Mouse (Mus musculus) R1 (cell line): ENCODE data around the gene Mtus2.
"Not testable (repeated sequence)": the region's sequence is repeated elsewhere in the genome, so short reads cannot be mapped to it uniquely, and the experiment has no call there.

Experiments
- DNase-seq: peaks from one replicate; pipeline ENCODE4 v3.0.0-alpha.2; 2018; ENCODE audit warnings: low read depth, low spot score

Mtus2 gene

DNA sequence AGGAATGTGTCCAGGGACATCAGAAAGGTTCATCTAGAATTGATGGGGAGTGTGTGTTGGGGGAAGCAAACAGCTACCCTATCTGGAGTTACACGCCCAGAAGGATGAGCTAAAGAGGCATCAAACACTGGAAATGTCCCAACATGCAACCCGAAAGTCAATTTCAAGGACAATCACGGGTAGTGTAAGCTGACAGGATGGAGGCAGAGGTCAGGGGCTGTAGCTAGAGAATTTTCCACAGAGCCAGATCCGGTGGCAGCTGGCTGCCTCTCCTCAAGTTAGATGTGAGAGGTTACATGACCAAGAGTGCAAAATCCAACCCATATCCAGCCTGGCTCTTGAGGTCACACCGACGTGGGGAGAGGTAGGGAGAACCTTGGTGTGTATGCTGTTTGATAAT is 315.7 kb downstream of the Mtus2 start:
- no peak for DNase-seq

DNA sequence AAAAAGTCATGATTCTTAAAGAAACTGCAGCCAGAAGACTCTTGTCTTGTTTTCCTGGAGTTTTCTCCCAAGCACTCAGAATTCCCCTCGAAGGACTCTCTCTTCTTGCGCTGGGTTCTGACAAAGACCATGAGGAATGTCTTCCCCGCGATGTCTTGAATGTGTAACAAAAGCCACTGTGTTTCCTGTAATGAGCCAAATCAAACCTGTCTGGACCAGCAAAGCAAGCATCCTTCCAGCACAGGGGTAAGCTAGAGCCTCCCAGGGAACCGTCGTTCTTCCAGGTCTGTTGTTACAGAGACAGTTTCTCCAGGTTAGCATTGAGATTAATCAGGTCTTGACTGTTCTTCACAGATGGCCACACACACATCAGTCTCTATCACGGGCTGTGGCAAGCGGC is 321.1 kb downstream of the Mtus2 start:
- DNase-seq = peak; percentile 43

DNA sequence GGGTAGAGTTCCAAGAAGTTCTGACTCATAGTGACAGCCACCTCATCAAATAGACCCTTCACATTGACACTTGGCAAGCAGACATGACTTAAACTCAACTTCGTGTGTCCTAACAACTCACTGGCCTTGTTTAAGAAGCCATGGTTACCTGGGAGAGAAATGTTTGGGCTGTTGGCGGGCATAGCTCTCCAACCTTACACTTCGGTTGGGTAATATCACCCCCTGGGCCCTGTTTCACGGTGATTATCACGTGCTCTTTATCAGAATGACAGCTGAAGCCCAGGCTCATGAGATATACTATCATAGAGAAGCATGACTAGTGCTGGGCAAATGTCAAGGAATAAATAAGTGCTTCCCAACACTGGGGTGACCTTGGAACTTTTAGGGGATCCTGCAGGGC is 323.2 kb downstream of the Mtus2 start:
- no peak for DNase-seq

DNA sequence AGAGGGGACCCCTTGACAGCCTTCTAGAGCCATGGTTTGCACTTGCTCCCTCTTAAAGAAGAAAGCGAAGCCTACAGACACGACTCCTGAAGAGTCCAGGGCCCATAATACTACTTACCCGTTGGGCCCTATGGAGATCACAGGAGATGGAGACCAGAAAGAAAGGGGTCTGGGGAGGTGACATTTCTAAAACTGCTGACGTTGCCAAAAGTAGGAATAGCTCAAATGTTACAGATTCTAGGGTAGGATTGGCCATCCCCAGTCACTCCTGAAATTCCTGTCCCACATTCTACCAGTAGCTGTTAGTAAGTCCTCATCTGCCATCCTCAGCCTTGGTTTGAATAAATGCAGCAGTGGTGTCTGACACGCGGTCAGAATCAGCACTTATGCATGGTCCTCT is 325.0 kb downstream of the Mtus2 start:
- DNase-seq = no peak

DNA sequence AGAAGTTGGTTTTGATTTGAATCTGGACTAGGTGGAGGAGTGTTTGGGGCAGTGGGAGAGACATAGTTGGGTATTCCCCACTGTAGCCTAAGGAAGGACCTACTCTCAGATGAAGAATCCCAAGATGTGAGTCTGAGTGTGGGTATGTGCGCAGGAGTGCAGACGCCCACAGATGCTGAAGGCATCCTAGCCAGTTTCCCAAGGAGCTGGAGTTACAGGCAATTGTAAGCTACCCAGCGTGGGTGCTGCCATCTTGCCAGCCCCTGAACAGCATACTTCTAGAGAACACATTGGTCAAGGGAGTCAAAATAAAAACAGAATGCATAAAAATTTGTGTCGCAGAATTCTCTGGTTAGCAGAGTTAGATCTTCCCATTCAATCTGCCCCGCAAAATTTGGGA is 325.5 kb downstream of the Mtus2 start:
- no peak for DNase-seq

DNA sequence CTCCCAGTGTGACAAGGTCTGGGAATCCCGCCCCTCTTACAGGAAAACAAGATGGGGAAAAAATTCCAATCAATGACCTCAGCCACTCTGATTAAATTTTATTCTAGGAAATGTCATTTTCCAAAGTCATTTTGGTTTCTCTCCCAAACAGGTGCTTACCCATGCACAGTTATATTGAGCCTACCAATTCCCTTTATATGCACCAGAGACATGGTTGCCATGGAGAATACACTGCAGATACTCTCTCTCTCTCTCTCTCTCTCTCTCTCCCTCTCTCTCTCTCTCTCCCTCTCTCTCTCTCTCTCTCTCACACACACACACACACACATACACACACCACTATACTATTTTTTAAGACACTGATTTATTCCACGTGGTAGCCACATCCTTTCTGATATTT is 326.1 kb downstream of the Mtus2 start:
- DNase-seq = no peak

DNA sequence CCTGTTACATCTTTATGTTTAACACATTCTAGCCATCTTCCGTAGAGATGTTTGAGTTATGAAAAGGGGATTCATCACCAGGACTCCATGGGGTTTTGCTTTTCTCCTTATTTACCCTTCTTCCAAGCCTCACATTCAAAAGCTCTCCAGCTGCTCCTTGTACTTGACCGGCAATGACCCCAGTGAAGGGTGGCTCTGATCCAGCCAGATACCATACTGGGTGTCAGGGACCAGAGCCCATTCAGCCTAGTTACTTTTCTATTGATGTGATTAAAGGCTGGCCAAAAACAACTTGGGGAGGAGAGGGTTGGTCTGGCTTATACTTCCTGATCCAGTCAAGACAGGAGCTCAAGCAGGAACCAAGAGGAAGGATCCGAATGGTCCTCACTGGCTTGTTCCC is 326.5 kb downstream of the Mtus2 start:
- DNase-seq = no peak

DNA sequence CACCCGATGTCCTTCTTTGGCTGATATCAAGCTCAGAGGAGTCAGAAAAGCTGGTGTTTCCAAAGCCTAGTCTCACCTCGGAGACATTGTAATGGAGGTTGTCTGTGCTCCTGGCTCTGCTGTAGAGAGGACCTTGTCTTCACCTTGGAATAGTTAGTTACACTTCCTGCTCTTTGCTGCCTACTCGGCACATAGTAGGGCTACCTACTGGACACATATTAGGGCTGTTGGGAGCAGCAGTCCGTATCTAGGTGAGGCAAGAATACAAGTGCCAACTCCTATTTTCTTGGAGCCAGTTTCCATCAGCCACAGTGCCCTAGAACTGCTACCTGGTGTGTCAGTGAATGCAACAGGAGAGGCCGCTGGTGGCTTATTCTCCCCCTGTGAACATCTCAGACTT is 330.4 kb downstream of the Mtus2 start:
- no peak for DNase-seq

DNA sequence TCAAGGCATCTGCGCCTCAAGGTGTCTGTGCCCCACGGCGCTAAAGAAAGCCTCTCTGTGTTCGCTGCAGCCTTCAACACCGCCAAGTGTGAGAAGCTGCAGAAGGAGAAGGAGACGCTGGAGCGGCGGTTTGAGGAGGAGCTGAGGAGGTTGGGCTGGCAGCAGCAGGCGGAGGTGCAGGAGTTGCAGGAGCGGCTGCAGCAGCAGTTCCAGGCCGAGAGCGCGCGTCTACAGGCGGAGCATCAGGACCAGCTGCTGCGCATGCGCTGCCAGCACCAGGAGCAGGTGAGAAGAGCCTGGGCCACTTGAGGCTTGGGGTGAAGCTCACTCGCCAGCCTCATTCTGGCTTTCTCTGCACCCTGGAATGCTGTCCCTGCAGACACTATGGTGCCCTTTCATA is 331.7 kb downstream of the Mtus2 start:
- DNase-seq = peak; percentile 62

DNA sequence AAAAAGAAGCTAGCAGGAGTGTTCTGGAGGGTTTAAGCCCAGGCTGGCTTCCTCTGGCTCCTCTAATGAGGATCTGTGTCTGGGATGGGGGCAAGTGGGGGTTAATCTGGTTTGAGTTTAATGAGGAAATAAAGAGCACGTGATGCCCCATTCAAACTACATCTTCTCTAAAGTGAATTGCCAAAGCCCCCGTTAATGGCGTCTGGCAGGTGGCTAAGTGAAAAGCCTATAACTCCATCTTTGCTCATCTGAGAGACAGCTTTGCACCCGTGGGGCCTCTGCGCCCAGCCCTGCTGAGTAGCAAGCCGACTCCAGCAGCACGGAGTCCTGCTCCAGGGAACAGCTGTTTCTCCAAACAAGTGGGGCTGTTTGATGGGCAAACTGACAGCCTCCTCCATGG is 332.8 kb downstream of the Mtus2 start:
- no peak for DNase-seq

DNA sequence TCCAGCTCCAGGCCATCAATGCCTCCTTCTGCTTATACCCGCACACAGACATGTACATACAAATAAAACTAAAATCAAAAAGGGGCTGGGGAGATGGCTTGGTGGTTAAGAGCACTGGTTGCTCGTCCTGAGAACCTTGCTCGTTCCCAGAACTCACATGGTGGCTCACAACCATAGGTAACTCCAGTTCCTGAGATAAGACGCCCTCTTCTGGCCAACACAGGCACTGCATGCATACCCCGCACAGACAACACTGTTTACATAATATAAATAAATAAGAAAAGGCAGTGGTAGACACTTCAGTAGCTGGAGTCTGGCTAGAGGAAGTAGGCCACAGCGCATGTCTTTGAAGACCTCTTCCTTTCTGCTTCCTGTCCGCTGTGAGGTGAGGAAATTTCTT is 335.7 kb downstream of the Mtus2 start:
- peak; percentile 86 for DNase-seq

DNA sequence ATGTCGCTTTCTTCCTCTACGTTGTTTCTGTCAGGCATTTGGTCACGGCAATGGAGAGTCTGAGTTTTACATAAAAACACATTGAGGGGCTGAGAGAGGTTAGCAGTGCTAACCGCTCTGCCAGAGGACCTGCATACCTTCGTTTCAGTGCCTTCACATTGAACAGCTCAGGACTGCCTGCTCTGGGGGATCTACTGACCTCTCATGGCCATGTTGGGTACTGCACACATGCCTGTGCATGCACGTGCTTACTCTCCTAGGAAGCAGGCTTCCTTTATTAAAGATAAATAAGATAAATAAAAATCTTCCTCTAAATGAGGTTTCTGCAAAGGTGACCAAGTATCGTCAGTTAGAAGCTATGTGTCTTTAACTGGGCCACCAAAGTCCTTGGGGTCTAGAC is 336.2 kb downstream of the Mtus2 start:
- peak; percentile 90 for DNase-seq

DNA sequence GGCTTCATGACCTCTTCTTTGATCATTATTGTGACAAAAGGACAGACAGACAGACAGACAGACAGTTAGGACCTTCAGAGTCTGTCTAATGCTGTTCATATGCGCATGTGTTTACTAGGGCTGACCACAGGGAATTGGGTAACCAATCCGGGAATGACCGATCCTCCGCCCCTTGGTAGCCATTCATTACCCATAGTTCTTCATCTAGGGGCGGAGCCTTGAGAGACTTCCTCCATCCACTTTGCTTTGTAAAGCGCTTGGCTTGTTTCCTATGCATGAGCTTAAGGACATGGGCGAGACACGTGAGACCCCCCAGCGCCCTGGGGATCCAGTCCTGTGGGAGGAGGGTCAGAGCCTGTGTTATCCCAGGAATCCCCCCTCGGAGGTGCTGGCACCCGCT is 345.8 kb downstream of the Mtus2 start:
- peak; percentile 92 for DNase-seq

DNA sequence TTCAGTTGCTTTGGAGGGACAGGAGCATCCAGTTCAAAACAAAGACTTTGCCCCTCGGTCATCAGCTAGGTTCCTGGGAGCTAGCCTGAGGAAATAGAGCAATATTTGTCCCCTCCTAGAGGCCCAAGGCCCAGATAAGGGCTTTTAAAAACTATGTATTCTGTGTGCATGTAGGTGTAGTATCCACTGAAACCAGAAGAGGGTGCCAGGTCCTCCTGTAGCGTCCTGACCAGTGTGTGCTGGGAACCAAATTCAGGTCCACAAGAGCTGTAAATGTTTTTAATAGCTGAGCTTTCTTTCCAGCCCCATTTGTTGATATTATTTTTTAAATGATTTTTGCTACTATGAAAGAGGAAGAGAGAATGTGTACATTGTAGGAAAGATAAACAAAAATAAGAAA is 347.0 kb downstream of the Mtus2 start:
- DNase-seq = peak; percentile 62

DNA sequence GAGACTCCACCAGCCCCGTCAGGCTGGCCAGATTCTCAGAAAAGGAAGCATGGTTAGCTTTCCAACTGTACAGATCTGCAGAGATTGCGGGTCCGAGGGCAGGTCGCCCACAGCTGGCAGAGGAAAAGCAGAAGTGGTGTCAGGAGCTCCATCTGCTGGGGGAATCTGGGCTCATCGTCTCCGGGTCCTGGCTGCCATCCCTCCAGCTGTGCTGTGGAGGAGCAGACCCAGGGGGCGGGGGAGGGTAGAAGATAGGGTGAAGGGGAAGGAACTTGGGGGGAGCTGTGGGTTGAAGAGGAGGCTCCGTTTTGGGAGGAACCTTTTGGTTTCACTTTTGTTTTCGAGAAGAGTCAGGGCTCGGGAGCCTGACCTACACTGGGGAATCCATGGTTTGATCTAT is 353.7 kb downstream of the Mtus2 start:
- no peak for DNase-seq

DNA sequence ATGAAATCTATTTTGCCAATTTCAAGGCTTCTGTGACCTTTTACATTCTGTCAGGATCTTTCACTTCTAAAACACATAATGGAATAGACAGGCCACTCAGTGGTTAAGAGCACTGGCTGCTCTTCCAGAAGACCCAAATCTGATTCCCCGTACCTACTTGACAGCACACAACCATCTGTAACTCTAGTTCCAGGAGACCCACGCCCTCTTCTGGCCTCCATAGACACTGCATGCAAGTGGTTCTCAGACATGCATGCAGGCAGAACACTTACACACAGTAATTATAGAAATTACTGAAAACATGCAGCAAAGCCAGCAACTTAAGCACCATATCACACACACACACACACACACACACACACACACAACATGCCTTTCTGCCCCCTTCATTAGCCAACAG is 355.3 kb downstream of the Mtus2 start:
- no peak for DNase-seq

DNA sequence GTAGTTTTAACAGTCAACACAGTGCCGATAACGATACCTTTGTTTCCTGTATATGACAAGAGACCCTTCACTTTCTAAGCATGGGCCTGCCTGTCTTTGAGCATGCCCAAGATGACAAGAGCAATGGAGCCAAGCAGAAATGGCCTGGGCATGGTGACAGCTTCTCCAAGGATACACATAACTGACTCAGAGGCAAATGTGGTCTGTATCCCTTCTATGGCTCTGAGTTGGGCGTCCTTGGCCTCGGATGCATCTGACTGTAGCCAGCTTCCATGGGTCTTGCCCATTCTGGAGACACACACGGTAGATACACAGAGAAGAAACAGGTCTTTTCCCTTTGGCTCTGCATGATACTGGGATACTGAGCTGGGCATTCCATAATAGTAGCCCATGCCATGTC is 357.8 kb downstream of the Mtus2 start:
- DNase-seq = no peak

DNA sequence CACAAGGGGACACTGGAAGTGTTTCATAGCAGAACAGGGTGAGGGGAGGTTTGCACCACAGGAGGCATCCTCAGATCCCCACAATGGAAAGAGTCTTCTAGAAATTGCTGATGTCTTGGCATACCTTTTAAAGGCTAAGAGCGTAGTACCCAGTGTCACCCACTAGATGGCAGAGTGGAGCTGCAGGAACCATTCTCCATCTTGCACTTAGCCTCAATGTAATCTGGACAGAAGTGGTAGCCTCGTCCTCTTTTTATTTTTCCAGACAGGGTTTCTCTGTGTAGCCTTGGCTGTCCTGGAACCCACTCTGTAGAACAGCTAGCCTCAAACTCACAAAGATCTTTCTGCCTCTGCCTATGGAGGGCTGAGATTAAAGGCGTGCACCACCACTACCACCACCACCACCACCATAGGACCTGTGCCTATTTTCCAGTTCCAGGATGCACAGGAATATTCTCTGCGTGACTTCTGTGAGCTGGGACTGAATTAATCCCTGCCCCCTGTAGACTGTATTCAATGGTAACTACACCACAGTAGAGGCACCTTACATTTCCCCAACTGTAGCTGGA is 368.3 kb downstream of the Mtus2 start:
- peak; percentile 73 for DNase-seq

DNA sequence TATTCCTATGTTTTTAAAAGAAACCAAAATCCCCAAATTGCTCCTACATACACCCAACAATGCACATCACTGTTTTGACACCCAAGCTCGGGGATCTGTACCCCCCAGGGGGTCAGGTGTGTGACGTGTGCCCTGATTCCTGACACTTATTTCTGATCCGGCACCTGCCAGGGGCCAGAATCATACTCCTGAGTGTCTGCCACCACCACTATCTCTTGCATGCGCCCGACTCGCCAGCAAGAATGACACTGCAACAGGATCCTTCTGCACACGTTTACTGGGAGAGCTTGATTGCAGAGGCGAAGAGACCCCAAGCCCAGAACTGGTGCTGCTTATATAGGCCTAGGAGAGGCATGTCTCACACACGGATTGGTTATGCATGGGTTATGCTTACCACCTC is 369.2 kb downstream of the Mtus2 start:
- not testable (repeated sequence) for DNase-seq

DNA sequence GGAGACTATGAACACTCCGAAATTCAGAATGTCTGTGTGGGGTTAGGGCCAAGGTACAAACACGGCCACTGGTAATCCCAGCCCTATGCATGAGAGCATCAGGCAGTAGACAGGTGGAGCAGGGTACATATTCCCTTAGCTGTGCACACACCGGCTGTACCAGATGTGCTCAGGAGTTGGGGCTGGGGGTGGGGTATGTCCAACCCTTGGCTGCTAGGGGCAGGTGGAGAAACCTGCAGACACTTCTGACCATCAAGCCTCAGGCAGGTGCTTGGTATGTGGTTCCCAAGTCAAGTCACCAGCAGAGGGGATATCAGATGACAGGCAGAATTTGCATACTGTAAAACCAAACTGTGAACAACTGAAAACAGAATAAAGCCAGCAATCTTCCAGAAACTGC is 371.9 kb downstream of the Mtus2 start:
- DNase-seq = no peak

DNA sequence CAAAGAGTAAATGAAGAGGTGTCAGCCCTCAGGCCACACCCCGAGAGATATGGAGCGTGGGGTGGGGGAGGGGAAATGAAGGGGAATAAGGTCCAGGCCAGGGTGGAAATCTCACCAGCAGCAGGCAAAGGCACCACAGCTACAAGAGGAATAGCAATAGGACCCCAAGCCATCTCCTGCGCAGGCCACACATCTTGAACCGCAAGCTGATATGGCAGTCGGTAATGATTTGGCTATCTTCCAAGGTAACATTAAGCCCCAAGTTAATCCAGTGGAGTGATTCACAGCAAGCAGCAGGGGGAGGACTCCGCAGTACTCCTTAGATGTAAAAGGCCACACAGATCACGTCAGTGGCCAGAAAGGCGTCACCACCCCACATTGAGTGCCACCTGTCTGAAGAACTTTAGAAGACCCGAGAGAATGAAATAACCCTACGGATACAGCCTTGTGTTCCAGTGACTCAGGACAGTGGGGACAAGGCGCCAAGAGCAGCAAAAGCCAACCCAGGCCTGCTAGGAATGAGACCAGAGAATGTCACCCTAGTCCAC is 374.2 kb downstream of the Mtus2 start:
- DNase-seq = no peak

DNA sequence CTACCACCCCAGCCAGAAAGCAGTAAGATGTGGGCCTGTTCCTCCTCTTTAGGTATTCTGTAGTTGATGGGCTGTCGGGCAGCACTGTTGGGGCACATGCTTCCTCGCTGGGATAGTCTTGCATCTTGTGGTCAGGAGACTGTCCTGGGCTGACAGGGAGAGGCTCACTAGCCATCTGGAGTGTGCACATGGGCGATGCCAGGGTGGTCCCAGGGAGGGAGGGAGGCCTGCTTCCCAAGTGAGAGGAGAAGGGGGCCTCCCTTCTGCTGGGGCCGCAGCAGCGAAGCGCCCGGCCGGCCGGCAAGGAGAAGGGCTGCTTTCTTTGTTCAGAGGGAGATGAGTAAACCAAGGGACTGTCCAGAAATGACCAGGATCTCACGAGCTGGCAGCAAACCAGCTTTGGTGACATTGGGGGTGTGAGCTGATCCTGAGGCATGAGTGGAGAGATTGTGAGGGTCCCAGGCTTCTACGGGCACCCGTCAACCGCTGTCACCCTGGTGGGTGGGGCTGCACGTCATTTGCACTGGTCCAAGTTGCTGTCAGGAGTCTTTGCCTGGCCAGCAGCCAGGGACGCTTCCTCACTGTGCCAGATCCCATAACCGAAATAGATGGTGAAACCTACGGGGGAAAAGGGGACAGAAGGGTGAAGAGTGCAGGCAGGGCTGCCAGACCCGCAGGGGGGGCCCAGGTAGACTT is 375.0 kb downstream of the Mtus2 start:
- DNase-seq = no peak

DNA sequence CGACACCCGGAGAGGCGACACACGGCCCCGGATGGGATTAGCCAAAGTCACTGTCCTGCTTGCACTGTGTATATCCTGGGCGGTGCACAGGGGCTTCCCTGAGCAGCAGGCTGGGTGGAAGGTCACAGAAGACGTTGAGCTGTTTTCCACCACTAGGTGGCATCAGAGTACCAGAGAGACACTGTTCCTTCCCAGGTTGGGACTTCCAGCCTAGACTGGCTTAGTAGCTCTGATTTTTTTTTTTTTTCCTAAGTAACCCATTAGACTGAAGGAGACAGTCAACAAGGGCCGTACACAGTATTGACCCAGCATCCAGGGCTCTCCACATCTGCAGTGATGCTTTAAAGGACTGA is 375.5 kb downstream of the Mtus2 start:
- DNase-seq = peak; percentile 86

DNA sequence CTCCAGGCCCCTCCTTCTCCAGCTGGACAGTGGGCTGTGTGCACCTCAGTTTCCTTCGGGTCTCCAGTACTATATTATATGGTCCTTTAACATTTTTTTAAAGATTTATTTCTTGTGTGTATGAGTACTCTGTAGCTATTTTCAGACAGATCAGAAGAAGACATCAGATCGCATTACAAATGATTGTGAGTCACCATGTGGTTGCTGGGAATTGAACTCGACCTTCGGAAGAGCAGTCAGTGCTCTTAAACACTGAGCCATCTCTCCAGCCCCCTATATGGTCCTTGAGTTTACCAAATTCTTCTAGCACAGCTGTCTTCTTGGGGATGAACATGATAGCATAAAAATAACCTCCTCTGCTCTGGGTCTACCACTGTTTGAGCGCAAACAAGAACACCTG is 382.0 kb downstream of the Mtus2 start:
- DNase-seq = no peak
